Mouse (Mus musculus): ENCODE data around the gene Styxl1.

Gene Styxl1

GRCm38 (mm10) chr5:135763526-135763925 is 14.7 kb downstream of the Styxl1 start:
- DNase-seq = peak; percentile 84

DNA sequence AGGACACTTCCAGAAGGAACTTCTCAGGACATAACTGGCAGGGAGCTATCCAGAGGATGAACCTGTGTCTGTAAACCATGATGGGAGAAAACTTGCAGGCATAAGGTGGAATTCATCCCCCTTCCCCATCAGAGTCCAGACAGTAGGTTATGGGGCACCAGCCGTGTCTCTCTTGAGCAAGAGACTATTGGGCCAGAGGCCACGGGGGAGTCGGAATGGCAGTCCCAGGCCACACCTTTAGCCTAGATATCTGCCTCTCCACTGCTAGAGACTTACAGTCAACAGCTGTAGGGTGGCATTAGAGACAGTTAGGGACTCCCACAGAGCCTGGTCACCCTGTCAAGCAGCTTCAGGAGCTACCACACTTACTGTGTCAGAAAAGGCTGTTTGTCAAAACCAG is 16.3 kb downstream of the Styxl1 start:
- DNase-seq = no peak

DNA sequence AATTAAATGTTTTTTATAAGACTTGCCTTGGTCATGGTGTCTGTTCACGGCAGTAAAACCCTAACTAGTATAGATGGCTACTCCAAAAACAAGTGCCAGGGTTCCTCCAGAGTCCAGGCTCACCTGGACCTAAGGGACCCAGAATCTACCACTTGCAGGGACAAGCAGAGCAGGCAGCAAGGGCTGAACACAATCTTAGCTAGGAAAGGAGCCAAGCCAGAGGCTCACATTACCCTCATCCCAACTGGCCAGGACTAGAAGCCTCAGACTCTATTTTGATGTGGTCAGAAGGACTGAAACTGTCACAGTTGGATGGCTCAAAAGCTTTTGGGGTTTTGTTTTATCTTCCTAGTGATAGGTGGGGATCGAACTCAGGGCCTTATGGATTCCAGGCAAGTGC is 26.6 kb downstream of the Styxl1 start:
- DNase-seq = no peak

- DNase-seq = no peak
Measured at GRCm38 (mm10) chr5:135751041-135751440, 27.1 kb downstream of the Styxl1 start.

DNA sequence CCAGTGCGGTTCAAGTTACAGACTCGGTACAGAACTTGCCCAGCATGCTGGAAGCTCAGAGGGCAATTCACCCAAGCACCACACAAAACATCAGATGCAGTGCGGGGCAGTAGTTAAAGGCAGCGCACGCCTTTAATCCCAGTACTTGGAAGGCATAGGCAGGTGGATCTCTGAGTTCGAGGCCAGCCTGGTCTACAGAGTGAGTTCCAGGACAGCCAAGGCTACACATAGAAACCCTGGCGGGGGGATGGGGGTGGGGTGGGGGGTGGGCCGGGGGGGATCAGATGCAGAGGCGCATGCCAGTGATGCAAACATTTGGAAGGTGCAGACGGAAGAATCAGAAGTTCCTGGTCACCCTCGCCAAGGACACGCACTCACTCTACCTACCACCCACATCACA is 33.4 kb downstream of the Styxl1 start:
- DNase-seq = no peak

GRCm38 (mm10) chr5:135743741-135744609 is 34.2 kb downstream of the Styxl1 start, which contains the start of gene Tmem120a:
Gene Tmem120a (minus strand): TSS chr5:135744448.
- DNase-seq = peak; percentile 97

- DNase-seq = peak; percentile 65
Measured at GRCm38 (mm10) chr5:135742941-135743740, 35.0 kb downstream of the Styxl1 start.

DNA sequence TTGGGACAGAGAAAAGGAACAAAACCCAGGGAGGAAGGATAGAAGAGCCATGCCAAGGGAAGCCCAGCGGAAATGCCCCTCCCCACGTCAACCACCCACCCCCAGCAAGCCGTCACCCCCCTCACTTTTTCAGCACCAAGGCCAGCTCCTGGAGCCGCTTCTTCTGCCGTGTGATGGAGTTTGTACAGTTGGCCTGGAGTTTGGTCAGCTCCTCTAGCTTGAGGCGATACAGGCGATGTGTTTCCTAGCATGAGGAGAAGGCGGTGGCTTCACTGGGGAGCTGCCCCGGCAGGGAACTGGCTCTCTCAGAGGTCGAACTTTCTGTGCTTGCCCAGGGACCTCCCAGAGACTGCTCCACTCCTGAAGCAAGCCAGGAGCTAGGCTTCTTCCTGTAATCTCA is 36.0 kb downstream of the Styxl1 start:
- no peak for DNase-seq

DNA sequence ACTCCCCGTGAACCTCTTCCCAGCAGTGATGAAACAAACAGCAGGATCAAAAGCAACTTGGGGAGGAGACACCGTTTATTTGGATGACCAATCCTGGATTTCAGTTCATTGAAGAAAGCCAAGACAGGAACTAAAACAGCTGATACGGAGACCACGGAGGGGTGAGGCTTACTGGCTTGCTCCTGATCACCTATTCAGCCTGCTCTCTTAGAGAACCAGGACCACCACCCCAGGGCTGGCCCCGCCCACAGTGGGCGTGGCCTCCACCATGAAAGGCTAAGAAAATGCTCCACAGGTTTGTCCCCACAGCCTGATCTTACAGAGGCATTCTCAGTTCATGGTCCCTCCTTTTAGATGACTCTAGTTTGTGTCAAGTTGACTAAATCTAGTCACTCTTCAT is 39.9 kb downstream of the Styxl1 start:
- peak; percentile 37 for DNase-seq

DNA sequence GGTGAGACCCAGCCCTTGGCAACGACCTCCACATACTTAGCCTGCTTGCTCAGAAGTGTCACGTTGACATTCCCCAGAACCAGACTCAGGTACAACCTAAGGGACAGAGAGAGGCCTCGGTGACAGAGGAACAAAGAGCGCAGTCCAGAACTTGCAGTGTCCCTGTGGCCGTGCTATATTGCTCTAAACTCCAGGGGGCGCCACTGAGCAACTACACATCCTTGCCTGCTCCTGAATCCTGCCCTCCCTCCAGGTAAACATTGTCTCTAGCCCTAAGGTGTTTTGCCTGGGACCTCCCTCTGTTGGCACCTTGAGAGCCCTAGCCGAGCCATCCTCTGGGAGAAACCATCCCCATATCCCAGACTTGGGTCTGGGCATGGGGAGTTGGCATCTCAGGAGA is 41.0 kb downstream of the Styxl1 start:
- DNase-seq = no peak

GRCm38 (mm10) chr5:135736544-135736943 is 41.6 kb downstream of the Styxl1 start:
- DNase-seq = no peak

GRCm38 (mm10) chr5:135735741-135736140 is 42.4 kb downstream of the Styxl1 start:
- no peak for DNase-seq

DNA sequence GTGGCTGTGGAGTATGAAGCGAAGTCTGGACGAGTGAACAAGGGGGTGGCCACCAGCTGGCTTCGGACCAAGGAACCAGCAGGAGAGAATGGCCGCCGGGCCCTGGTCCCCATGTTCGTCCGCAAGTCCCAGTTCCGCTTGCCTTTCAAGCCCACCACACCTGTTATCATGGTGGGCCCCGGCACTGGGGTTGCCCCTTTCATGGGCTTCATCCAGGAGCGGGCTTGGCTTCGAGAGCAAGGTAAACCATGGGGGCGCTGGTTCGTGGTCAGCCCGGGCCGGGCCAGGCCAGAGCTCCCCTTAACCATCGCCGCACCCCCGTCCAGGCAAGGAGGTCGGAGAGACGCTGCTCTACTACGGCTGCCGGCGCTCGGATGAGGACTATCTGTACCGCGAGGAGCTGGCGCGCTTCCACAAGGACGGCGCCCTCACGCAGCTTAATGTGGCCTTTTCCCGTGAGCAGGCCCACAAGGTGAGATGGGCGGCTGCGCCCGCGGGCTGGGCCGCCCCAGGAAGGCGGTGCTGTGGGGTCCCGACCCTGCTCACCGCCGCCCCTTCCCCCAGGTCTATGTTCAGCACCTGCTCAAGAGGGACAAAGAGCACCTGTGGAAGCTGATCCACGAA is 44.0 kb downstream of the Styxl1 start:
- DNase-seq = no peak

GRCm38 (mm10) chr5:135733071-135733470 is 45.1 kb downstream of the Styxl1 start:
- DNase-seq = no peak

- DNase-seq = no peak
Measured at GRCm38 (mm10) chr5:135731322-135731721, 46.9 kb downstream of the Styxl1 start.

GRCm38 (mm10) chr5:135730916-135731315 is 47.3 kb downstream of the Styxl1 start:
- DNase-seq = no peak

- DNase-seq = no peak
Measured at GRCm38 (mm10) chr5:135730278-135730677, 47.9 kb downstream of the Styxl1 start.

DNA sequence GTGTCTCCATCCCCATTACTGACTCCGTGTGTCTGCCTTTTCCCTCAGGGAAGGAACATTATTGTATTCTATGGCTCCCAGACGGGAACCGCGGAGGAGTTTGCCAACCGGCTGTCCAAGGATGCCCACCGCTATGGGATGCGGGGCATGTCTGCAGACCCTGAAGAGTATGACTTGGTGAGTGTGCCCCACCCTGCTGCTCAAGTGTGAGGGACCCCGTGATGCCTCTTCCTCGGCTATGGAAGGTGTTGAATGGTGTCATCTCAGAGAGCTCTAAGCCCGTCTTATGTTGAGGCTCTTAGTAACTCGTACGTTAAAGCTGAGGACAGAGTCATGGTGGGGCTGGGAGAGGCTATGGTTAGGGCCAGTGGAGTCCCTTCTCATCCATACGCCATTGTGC is 48.8 kb downstream of the Styxl1 start:
- no peak for DNase-seq

DNA sequence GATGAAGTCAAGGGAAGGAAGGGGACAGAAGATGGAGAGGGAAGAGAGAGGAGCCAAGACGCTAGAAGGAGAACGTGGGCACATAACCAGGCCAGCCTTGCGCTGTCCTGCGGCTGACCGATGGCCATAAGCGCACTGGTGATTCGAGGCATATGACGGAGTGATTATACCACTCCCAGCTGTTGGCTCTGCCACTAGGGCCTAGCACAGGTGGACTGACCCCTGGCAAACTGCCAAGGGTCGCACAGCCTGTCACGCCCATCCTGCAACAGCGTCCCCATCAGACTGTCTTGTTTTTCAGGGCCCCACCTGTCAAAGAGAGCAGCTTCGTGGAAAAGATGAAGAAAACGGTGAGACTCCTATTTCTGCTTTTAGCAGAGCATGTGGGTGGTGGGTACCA is 49.8 kb downstream of the Styxl1 start:
- no peak for DNase-seq

GRCm38 (mm10) chr5:135727871-135728270 is 50.3 kb downstream of the Styxl1 start:
- DNase-seq = no peak

DNA sequence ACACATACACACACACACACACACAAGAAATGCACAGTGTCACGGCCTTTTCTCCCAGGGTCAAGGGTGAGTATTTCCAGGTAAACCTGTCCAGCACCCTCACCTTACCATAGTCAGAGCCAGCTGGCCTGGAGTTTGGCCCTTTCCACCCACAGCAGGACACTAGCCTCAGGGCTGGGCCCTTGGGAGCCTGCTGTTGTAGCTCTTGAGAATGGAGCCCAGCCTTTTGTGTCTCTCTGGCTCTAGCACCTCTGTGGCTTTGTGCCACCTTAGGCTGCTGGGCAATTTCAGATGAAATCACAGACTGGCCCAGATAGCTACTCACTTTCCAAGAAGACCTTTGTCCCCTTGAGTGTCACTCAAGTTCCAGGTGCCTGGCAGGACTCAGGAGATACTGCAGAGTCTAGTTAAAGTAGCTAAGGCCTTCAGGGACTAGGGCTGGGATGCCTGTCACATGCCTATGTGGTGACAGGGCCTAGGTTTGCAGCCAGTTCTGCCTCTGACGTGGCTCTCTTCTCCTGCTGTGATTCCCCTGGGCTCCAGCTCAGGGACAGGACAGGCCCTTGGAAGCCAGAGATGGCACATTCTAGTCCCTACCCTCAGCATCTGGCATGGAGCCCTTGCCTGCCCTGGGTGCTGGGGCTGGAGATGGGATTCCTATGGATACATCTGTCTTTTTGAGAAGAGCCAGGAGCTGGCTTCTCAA is 51.4 kb downstream of the Styxl1 start:
- no peak for DNase-seq

DNA sequence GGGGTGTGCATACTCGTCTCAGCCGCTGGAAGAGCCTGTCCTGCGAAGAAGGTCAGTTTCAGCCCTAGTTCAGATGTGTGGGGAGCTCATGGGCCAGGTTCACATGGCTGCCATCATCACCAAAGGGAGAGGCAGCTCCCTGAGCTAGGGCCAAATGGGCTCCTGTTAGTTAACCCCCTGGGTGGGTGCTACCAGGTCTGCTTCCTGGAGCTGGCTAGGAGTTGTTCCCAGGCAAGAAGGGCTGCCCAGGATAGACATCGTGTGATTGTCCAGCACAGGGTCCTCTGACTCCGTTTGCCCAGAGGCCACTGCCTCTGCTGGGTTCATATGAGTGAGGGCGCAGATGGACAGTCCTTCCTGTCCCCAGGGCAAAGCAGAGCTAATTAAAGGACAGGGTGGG is 52.2 kb downstream of the Styxl1 start:
- DNase-seq = no peak

- DNase-seq = peak; percentile 88
Measured at GRCm38 (mm10) chr5:135725391-135725841, 52.8 kb downstream of the Styxl1 start.

Data from embryo, embryonic 11 days (tissue).